Mouse (Mus musculus) erythroblast, adult 5-6 weeks (primary cell): ENCODE measurements around the gene Uqcc2. TPM values are rescaled to one million over a fixed set of nuclear protein-coding genes. Genes with fewer than 3 reads are reported as not detected.

Source experiments
- ATAC-seq: replicated peaks from 2 replicates; pipeline ENCODE4 v1.8.0; 2016; ENCODE audit warnings: moderate number of reproducible peaks, mild to moderate bottlenecking, moderate TSS enrichment, inconsistent platforms; ENCODE audit not compliant: poor library complexity, low FRiP score, severe bottlenecking
- total RNA-seq, 2 experiments: library from RNA; stranded (forward) in 1 of 2; stranded (reverse) in 1 of 2; fragments of 150-400 nt in 1 of 2; fragments of 200-764, 138-1000 nt in 1 of 2; gene quantifications; 2 replicates each; pipeline versions ENCODE4 v1.2.3 to v1.2.4; 2015 to 2017; ENCODE audit warnings: low replicate concordance in 2 of 2

The Uqcc2 gene
- total RNA-seq, 2 experiments from 2014 or later = 25.6 to 37.1 TPM

DNA sequence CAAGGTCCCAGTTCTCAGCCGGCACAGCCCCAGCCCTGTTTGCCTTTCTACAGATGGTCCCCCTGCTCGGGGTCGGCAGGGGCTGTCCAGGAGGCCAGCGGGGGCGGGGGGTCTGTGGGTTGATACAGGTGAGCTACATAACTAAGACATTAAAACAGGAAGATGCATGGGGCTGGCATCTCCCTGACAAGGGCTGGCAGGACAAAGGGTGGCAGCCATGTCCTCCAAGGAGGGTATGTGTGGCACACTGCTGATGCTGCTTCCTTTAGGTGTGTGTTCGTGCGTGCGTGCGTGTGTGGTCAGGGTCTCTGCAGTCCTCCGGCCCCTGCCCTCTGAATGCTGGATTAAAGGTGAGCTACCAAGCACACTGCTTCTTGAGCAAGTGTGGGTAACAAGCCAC, 6.7 kb downstream of the Uqcc2 start:
- ATAC-seq = no peak

DNA sequence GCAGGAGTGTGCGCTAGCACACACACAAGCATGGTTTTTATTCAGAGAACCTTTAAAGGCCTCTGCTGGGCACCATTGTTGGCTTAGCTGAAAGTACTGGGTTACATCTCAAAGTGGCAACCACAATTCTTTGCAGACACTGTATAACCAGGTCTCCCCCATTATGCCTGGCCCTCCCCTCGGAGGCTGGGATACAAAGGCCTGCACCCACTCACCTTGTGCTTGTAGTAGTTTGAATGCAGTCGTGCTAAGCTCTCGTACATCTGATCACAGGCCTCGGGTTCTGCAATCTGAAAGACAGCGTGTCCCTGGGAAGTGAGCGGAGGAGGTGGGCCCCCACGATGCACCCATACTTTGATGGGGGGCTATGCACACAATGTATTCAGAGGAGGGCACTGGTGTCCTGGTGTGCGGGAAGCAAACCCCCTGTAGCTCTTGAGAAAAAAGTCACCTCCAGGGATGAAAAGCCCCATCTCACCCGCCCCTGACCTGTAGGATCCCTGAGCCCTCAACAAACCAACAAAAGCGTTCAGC, 8.0 kb downstream of the Uqcc2 start:
- ATAC-seq = no peak

DNA sequence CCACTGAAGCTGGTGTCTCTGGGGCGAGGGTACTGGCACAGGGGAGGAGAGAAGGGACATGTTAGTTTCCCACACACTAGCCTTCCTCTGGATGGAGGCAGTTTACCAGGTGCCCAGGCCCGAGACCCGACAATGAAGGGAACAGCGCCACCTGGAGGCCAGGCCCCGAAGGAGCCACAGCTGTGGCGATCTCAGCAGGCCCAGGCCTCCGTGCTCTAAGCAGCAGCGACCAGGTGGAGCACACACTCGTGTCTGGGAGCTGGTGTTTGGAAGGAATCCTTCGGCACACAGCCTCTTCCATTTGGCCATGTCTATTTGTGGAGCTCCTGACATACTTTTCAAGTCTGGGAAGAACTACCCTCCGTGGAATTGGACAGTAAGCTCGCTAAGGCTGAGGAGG, 8.5 kb downstream of the Uqcc2 start:
- peak; percentile 74 for ATAC-seq

DNA sequence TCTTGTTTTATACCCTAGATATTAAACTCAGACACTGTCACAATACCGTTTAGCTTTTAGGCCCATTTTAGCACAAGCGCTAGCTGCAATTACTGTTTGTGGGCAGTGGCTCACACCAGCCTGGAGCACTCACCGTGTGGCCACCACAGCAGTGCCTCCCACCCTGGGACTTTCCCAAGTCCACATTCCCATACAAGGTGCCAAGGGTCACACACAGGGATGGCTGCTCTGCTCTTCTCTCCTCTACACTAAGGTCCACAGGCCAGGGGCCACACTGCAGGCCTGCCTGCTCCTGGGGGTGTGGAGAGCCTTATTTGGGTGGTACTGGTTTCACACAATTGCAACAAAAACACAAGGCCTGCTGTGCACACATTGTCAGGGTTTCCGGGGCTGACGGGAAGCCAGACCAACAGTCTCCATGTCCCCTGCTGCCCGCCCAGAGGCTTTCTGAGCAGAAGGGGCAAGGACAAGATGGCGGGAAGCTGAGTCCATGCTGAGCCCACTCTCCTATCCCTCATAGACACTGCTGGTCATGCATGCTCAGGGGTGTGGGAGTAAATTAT, 9.8 kb downstream of the Uqcc2 start:
- no peak for ATAC-seq

DNA sequence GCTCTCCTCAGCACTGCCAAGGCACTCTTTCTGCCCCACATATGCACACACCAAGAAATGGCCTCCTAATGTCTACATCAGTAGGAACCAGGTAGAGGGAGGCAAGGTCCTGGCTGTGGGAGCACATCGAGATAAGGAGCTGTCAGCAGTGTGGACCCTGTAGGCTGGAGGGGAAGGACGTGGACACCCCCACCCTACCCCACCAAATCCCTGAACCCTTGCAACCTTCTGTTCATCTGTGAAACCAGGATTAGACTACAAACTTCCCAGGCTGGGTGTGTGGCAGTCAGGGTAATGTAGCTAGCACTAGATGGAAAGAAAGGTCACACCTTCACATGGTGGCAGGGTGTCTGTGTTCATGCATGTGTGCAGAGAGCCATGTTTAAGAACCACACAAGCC, 10.6 kb downstream of the Uqcc2 start:
- no peak for ATAC-seq

DNA sequence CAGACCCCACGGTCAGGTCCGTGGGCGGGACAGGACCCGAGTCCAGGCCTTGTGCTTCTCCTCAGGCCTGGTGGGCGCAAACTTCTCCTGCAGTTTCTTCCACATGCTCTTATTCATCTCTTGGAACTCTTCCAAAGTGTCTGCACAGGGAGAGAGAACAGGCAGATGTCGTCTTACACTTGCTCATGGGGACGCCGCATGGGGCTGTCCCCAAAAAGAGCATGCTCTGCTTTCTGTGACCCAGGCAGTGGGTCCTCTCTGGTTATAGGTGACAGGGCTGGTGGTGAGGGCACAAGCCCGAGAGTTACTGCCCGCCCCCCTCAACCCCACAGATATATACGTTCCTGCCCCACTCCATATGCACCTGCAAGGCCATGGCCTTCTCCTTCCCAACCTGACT, 11.0 kb downstream of the Uqcc2 start:
- ATAC-seq = no peak

DNA sequence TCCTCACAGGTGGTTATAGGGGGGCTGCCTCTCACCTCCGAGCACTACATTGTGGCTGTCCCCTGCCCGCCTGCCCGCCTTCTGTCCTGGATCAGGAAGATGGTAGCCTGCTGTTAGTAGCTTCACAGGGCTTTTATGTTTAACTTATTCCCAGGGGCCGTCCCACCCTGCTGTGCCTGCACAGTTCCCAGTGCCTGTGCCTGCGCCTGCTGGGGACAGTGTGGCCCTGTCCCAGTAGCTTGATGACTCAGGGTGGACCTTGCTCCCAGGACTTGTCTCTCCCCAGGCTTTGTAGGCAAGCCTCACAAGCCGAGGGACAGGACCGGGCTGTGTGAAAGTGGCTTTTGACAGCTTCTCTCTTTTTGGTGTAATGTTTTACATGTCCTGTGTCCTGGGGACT, 11.9 kb downstream of the Uqcc2 start:
- no peak for ATAC-seq

DNA sequence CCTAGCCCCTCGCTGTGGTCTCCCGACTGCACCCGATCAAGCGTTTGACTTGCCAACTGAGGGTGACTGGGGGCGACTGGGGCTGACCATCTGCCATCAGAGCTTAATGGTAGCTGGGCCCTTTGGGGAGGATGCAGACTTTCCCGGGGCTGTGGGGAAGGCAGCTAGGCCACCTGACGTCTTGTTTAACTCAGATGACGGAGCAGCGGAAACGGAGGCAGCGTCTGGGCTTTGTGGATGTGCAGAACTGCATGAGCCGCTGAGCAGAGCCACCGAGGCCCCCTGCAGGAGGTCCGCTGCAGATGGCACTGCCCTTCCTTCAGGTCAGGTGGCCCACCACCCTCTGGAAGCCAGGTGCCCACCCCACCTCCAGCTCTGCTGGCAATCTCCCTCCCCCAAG, 12.4 kb downstream of the Uqcc2 start:
- ATAC-seq = no peak

DNA sequence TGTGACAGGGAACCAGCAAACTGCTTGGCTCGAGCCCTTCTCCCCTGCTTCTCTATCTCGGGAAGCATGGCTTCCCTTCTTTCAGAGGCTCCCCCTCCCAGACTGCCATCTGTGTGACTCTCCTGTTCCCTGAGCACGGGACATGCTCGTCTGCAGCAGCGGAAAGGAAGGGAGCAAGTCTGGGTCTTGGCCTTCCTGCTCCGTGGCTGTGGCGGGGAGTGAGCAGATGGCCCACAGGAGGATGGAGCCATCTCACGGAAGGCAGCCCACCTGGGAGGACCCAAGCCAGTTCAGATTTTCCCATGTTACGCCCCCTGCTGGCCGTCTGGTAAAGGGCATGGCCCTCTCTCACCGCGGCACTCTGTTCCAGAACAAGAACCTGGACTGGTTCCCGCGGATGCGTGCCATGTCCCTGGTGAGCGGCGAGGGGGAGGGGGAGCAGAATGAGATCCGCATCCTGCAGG, 13.1 kb downstream of the Uqcc2 start:
- no peak for ATAC-seq

DNA sequence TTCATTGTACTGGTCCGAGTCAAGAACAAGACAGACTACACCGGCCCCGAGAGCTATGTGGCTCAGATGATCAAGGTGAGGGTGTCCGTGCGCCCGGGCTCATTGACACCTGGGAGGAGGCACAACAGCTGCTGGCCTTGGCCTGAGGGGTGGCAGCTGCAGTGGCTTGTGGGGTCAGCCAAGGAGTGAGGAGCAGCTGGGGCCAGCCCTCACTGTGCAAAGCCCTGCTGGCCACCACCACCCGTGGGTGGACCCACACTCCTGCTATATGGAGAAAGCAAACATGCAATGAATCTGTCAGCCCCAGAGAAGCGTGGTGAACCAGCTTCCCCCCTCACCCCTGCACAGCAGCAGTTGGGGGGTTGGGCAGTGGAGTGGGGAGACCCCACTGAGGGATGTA, 13.8 kb downstream of the Uqcc2 start:
- ATAC-seq = no peak

DNA sequence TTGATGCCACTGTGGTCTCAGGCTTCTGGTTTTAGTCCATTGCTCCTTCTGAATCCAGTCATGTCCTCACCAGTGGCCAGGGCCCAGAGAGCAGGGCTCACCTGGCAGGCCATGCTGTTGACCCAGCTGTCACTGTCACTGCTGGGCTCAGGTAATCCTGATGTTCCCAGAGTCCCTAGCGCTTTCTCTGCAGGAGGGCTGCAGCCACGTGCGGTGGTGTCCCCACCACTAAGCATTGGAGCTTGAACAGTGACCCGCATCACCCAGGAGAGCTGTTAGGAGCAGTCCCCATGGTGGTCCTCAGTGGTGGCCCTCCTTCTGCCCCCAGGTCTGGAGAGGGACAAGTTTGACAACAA, 14.2 kb downstream of the Uqcc2 start:
- ATAC-seq = no peak

DNA sequence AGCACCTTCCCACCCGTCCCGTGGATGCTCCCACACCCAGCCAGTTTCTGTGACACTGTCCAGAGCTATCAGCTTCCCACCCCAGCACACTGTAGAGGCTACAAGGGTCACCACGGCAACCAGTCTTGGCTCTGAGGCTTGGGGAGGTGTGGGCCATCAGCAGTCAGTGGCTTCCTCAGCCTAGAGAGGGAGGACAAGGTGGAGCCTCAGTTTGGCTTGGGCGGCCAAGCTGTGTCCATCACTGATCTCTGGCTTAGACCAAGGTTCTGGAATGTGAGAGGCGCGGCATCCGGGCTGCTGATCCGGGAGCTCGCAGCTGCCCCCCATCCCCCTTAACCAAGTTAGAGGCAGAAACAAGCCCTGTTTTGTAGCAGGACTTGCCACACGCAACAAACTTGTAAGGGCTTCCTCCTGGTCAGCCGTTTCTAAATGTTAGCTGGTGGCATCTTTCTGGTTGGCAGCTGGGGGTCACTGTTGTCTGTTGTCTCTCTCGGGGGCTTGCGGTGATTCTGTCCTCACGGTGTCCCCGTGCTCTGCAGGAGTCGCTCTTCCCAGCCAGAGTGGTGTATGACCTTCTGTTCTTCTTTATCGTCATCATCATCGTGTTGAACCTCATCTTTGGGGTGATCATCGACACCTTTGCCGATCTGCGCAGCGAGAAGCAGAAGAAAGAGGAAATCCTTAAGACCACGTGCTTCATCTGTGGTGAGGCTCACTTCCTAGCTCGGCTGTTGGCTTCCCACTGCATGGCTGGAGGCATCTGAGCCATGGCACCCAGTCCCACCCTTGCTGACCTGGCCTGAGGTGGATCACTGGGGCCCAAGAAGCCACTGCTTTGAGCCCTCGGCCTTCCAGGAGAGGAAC, 14.8 kb downstream of the Uqcc2 start:
- no peak for ATAC-seq

DNA sequence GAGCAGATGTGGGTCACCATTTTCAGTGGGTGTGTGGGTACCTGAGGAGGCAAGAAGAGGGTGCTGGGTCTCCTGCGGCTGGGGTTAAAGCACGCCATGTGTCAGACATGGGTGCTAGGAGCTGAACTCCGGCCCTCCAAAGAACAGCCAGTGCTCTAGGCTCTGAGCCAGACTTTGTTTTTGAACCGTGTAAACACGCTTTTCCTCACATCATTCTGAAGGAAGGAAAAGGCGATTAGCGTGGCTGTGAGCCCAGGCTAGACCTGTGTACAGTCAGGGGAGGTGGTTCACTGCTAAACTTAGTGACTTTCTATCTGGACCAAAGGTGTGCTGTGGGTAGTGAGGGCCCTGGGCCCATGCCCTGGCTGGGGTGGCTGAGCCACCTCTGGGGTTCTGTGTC, 23.6 kb downstream of the Uqcc2 start:
- ATAC-seq = no peak

DNA sequence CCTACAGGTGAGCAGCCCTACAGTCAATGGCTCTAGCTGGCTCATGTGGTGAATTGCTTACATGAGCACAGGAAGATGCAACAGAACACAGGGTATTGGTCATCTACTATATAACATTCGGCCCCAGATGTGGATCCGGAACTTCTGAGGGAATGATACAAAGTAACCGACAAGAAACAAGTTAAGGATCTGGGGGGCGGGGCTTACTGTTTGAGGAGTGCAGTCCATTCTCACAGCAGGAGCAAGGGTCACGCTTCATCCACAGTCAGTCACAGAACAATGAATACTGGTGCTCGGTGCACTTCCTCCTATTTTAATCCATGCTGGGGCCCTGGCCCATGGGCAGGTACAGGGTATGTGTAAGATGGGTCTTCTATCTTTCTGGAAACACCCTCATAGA, 25.8 kb downstream of the Uqcc2 start:
- no peak for ATAC-seq

DNA sequence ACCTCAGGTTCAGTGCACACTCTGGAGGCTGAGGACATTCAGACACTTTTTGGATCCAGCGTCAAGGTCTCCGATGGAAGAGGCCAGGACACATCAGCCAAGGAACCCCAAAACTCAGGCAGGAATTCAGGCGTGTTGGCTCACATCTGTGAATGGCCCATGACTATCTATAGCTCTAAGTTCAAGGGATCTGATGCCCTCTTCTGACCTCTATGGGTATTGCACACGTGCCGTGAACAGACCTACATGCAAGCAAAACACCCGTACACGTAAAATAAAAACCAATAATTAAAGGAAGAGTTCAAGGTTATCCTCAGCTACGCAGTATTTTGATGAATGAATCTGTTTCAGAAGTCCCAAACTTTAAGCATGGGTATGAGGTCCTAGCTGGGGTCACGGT, 27.0 kb downstream of the Uqcc2 start:
- ATAC-seq = no peak

DNA sequence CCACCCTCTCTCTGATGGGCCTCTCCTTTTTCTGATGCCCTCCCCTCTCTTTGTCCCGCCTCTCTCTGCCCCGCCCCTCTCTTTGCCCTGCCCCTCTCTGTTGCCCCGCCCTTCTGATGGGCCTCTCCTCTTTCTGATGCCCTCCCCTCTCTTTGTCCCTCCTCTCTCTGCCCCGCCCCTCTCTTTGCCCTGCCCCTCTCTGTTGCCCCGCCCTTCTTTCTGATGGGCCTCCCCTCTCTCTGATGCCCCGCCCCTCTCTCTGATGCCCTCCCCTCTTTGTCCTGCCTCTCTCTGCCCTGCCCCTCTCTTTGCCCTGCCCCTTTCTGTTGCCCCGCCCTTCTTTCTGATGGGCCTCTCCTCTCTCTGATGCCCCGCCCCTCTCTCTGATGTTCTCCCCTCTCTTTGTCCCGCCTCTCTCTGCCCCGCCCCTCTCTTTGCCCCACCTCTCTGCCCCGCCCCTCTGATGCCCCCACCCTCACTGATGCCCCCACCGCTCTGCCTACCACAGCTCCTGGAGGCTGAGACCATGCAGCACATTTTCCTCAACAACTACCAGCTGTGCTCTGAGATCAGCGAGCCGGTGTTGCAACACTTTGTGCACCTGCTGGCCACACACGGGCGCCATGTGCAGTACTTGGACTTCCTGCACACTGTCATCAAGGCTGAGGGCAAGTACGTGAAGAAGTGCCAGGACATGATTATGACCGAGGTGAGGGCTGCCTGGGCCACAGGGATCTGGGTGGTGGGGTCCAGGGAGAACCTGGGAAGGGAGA, 27.8 kb downstream of the Uqcc2 start:
- ATAC-seq = no peak

DNA sequence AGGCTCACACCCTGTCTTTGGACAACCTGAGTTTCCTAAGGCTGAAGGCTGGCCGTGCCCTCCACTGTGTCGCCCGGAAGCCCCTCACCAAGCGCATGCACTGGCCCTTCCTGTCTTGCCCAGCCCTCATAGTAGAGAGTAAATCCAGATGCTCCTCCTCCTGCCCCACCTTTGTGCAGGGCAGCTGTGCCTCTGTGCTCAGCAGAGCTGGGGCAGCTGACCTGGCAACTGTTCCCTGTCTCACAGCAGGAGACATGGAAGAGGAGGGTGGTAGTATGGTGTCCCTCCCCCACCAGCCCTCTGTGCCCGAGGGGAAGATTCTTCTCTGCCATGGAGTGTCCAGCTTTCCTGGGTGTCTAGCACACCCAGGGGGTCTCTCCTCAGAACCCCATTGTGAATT, 32.0 kb downstream of the Uqcc2 start:
- ATAC-seq = no peak

DNA sequence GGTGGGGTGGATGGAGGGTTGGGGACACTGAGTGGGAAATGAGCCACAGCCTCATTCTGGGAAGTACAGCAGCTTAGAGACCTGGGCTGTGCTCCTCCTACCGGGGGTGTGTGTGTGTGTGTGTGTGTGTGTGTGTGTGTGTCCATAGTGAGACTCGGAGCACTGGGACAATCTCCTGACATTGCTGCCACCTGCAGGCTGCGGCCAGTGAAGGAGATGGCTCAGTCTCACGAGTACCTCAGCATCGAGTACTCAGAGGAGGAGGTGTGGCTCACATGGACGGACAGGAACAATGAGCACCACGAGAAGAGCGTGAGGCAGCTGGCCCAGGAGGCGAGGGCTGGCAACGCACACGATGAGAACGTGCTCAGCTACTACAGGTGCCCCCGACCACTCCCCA, 38.0 kb downstream of the Uqcc2 start:
- no peak for ATAC-seq

DNA sequence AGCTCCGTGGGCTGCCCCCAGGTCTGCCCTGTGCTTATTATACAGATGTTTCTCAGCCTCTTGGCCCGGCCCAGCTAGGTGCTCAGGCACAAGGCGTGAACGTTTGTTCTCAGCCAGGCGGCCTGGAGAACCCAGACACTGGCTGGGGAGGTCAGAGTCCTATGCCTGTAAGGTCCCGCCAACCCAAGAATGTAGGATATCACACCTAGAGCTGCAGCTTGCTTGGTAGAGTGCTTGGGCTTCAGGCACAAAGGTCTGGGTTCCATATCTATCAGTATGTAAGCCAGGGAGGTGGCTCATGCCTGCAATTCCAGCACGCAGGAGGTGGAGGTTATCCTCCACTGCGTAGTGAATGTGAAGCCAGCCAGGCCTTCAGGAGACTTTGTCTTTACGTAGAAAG, 43.6 kb downstream of the Uqcc2 start:
- no peak for ATAC-seq

DNA sequence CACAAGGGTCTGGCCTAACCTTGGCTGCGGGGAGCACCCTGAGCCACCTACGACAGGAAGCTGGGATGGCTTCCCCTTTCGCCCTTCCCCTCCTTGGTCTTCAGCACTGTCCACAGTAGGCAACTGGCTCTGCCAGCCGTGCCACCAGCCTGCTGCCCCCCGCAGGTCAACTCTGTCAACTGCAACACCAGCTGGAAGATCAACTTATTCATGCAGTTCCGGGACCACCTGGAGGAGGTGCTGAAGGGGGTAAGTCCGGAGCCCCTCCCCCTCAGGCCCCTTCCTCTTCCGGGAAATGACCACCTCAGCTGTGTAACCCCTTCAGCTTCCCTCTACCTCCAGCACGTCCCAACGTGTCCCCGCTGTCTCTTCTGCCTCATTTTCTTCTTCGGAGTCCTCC, 46.3 kb downstream of the Uqcc2 start:
- ATAC-seq = no peak

DNA sequence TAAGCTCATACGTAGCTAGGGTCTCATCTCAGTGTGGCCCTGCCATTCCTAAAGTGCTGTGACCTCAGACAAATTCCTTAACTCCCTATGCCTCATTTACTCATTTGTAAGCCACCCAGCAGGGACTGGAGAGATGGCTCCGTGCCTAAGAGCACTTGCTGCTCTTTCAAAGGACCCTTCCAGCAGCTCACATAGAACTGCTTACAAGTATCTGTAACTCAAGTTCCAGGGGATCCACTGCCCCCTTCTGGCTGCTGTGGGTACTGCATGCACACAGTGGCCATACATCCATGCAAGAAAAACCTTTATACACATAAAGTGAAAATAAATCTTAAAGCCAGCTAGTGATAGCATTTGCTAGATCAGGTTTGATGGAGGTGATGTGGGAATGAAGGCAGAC, 48.0 kb downstream of the Uqcc2 start:
- ATAC-seq = 0 out of 2 replicates have a peak, but pooled peaks have one; percentile 46
